In genomic region chr4:145570461-145570860, GRCm38 (mm10) we compare ENCODE assay signal across 8 mouse cellular contexts. TPM values are rescaled to one million over a fixed set of nuclear protein-coding genes. Genes with fewer than 3 reads are reported as not detected.
"Had no signal": no experiment of that assay in that cellular context is flagged by ENCODE, and none has a peak within 500 bp of the region (broad histone marks: within the 10 kb centered on the region; RNA-seq: fewer than 3 reads in every experiment).

No protein-coding gene starts in this region.

RNA-seq across cellular contexts. Expression of gene Gm13212, which starts 14.5 kb away (rescaled TPM):
- total RNA-seq: hindbrain, postnatal 0 days had no signal

RNA-seq across cellular contexts. Expression of gene Zfp990, which starts 59.9 kb away (rescaled TPM):
- total RNA-seq: hindbrain, postnatal 0 days had no signal
- polyA plus RNA-seq: heart, embryonic 12.5 days; heart, embryonic 14.5 days; heart, embryonic 15.5 days; heart, postnatal 0 days; hindbrain, embryonic 12.5 days; kidney, embryonic 15.5 days; large intestine, adult 2 months had no signal
